In genomic region chr2:77761967-77762366, GRCm38 (mm10) we compare ENCODE assay signal across 19 mouse cellular contexts. TPM values are rescaled to one million over a fixed set of nuclear protein-coding genes. Genes with fewer than 3 reads are reported as not detected.
DNase-seq lines count a peak whose midpoint lies in the region; ATAC-seq lines count a peak whose summit lies in the region.
"Had no signal": no experiment of that assay in that cellular context is flagged by ENCODE, and none has a peak within 500 bp of the region (broad histone marks: within the 10 kb centered on the region; RNA-seq: fewer than 3 reads in every experiment).

No protein-coding gene starts in this region.

- H3K4me2 ChIP-seq in heart, embryonic 11.5 days = no peak overlapping the region
- H3K4me2 ChIP-seq: forebrain, embryonic 13.5 days; heart, embryonic 13.5 days; hindbrain, embryonic 14.5 days; intestine, embryonic 15.5 days had no signal

- WGBS in heart, embryonic 11.5 days (ENCODE audit: insufficient replicate concordance) = 85% methylated on average over 8 of the region's 8 CpGs

- peak; percentile 28 for DNase-seq in heart, adult 11 months
- DNase-seq in cerebellum, adult 18-20 months = peak; percentile 75
- DNase-seq in cerebellum, adult 9-11 months = peak; percentile 74
- DNase-seq in cerebellum, postnatal 36 days = peak; percentile 71 to 74
- DNase-seq in layer of hippocampus, adult 18-20 months (ENCODE audit: low spot score in 2 of 2) = no peak
- DNase-seq in ovary, postnatal 36 days (ENCODE audit: low spot score) = no peak
- DNase-seq in spleen, adult 18-20 months = no peak
- DNase-seq: adrenal gland, postnatal 14 days; forebrain, postnatal 0 days; gastrocnemius, postnatal 14 days; kidney, adult 8-10 months had no signal

- no peak for ATAC-seq in heart, embryonic 11.5 days (replicated peaks; ENCODE audit: insufficient number of reproducible peaks, low FRiP score, low TSS enrichment)
- ATAC-seq: forebrain, embryonic 13.5 days; forebrain, postnatal 0 days; intestine, embryonic 15.5 days had no signal

- no peaks in the 10 kb centered on the region for H3K9me3 ChIP-seq in heart, embryonic 11.5 days (replicated peaks; ENCODE audit: control insufficient read depth, low read length)
- H3K9me3 ChIP-seq: embryonic facial prominence, embryonic 10.5 days; forebrain, embryonic 13.5 days; heart, embryonic 13.5 days; intestine, embryonic 15.5 days had no signal

- H3K4me3 ChIP-seq in heart, embryonic 11.5 days (ENCODE audit: low read depth, low read length) = no peak overlapping the region
- H3K4me3 ChIP-seq: embryonic facial prominence, embryonic 10.5 days; forebrain, embryonic 13.5 days; heart, embryonic 13.5 days; intestine, embryonic 15.5 days had no signal

- no peaks in the 10 kb centered on the region for H3K27me3 ChIP-seq in heart, embryonic 11.5 days (ENCODE audit: control insufficient read depth, insufficient read depth, low read length)
- H3K27me3 ChIP-seq: forebrain, embryonic 13.5 days; heart, embryonic 13.5 days; intestine, embryonic 15.5 days had no signal

- no peak overlapping the region for H3K9ac ChIP-seq in heart, embryonic 11.5 days (ENCODE audit: low read depth, low read length)
- H3K9ac ChIP-seq: forebrain, embryonic 13.5 days; forebrain, postnatal 0 days; heart, embryonic 13.5 days; hindbrain, embryonic 14.5 days; intestine, embryonic 15.5 days had no signal

- H3K36me3 ChIP-seq in heart, embryonic 11.5 days (ENCODE audit: control insufficient read depth, insufficient read depth, low read length) = no peaks in the 10 kb centered on the region
- H3K36me3 ChIP-seq: embryonic facial prominence, embryonic 10.5 days; heart, embryonic 13.5 days; intestine, embryonic 15.5 days had no signal

- no peak overlapping the region for H3K27ac ChIP-seq in heart, embryonic 11.5 days (ENCODE audit: low read depth, low read length)
- H3K27ac ChIP-seq: embryonic facial prominence, embryonic 10.5 days; forebrain, embryonic 13.5 days; heart, embryonic 13.5 days; hindbrain, embryonic 14.5 days; intestine, embryonic 15.5 days had no signal

- peaks cover 3% of the 10 kb centered on the region; the same call in 1 of the 2 replicates for H3K4me1 ChIP-seq in heart, embryonic 11.5 days (ENCODE audit: control insufficient read depth, insufficient read depth, low read length)
- H3K4me1 ChIP-seq: embryonic facial prominence, embryonic 10.5 days; forebrain, embryonic 13.5 days; intestine, embryonic 15.5 days had no signal

RNA-seq across cellular contexts. Expression of gene Zfp385b, which starts 57.5 kb away (rescaled TPM):
- 3.2 and 3.8 TPM in 2 replicates for polyA plus RNA-seq in heart, embryonic 11.5 days (2014; fragmentation: Nextera tagmentation; extraction: Ambion mirVana)
- total RNA-seq in layer of hippocampus, adult 18-20 months (2021) = 10 to 100 TPM; 47.4 to 47.5 TPM
- total RNA-seq: hematopoietic stem cell, adult 5-6 weeks; MEL had no signal

Comparison
In these comparisons a context has a peak if more than half of its experiments do, and no peak if none do; other contexts are left out.
1. DNase-seq: peak in heart, adult 11 months (single experiment), cerebellum, adult 18-20 months (2 of 2), cerebellum, adult 9-11 months (single experiment) and cerebellum, postnatal 36 days (2 of 2); none in layer of hippocampus, adult 18-20 months (0 of 2), ovary, postnatal 36 days (single experiment) and spleen, adult 18-20 months (0 of 2).